Mouse (Mus musculus) spleen, adult 12 weeks (tissue): Measurements from ENCODE around the gene Olfr735.

Experiments
- DNase-seq: peaks from one replicate; pipeline ENCODE4 v3.0.0; 2022; ENCODE audit warnings: low spot score

Olfr735 gene

DNA sequence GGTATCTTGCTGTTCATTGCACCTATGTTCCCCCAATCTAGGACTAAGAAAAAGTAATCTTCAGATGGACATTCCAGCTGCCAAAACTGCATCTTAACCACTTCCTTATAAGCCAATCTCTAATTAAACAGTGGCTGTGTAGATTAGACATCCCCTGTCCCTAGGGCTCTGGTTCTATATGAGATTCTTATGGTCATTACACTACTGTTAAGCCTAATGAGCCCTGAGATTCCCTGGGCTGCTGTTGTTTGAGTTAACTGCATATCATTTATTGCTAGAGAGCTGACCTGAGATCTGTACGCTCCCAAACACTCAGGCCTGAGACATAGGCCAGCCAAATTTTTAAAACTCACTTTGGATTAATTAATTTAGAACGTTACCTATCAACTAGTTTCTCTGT is at the start of gene Olfr735:
Gene Olfr735 (minus strand): TSS at position 77 of the 400 bp plus-strand sequence.
- no peak for DNase-seq

DNA sequence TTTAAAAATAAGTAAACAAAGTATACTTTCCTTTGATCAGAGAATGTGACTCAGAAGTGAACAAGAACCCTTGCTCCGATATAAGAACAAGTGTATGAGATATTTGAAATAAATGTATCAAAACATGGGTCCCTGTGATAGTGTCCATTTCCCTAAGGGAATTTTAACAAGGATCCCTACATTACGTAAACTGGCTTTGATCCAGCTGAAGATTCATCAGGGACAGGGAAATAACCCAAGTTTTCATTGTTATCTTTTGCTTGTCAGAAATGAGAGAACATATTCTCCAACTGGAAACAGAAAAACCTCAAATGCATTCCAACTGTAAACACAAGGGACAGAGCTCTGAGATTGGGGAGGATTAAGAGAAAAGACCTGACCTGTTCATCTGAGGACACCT is 32.2 kb upstream of the Olfr735 start, which contains the start of gene Olfr736:
Gene Olfr736 (plus strand): TSS at position 301 of the 400 bp plus-strand sequence.
- DNase-seq = no peak

GRCm38 (mm10) chr14:50363561-50363960 is 14.9 kb upstream of the Olfr735 start:
- DNase-seq = no peak

DNA sequence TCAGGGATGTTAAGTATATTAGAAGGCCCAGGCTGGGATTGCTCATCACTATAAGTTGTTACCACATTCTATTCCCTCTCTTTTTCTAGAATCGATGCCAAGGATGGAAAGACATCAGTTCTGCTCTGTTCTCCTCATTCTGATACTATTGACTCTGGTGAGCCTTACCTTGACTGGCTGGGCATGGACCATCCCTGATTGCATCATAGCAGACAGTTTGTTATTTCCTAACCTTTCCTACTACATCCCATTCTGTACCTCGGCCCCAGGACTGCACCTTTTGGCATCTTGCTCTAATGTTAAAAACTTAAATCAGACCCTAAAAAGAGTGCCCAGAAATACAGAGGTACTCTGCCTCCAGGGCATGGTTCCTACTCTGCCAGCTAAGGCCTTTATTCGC is 11.8 kb upstream of the Olfr735 start:
- no peak for DNase-seq

- no peak for DNase-seq
These were observed 8.9 kb upstream of the Olfr735 start, which contains the start of gene Tlr11 for GRCm38 (mm10) chr14:50357593-50357992. Tlr11 (plus strand) TSS chr14:50357914.

DNA sequence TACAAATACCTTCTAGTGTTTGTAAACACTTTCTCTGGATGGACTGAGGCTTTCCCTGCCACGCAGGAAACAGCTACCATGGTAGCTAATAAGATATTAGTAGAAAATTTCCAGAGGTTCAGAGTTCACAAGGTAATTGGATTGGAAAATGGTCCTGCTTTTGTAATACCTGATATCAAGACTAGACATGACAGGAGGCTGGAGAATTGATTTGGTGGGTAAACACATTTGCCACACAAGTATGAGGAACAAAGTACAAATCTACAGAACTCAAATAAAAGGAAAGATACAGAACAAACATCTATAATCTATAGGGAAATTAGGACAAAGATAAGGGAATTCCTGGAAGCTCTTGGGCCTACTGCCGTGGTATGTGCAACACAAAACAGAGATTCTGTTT is 8.1 kb upstream of the Olfr735 start:
- no peak for DNase-seq

DNA sequence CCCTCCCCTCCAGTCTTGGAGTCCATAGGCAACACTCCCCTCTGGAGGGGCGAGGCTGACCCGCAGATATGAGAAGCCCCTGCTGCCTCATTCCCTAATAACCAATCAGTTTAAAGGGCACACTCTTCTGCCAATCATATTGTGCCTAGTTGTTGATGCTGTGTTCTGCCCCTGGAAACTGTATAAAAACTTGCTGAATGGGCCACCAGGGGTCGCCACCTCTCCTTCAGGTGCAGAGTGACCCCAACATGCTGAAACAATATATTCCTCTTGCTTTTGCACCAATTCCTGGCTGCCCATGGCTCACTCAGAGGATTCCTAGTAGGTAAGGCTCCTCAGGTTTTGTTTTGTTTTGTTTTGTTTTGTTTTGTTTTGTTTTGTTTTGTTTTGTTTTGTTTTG is 3.8 kb upstream of the Olfr735 start:
- DNase-seq = no peak

- no peak for DNase-seq
These were observed 22.0 kb downstream of the Olfr735 start, which contains the start of gene Olfr734 for GRCm38 (mm10) chr14:50326661-50327060. Olfr734 (minus strand) TSS chr14:50326761.

DNA sequence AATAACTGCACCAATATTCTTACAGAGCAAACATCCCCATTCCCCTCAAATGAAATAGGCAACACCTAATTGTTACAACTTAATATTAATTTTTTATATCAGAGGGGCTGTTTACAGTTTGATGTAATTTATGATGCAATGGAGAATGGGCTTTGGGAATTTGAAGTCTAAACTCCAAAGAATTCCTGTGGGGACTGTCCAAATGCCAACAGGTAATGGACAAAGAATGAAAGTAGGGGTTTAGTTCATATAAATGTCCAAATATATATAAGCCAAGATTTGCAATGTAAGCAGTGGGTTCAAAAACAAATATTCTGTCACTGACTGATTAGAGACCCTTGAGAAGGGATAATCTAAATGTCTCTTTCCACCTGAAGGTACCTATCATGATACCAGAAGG is 47.2 kb downstream of the Olfr735 start, which contains the start of gene Olfr733:
Gene Olfr733 (minus strand): TSS at position 101 of the 400 bp plus-strand sequence.
- no peak for DNase-seq
